Mouse (Mus musculus): ENCODE measurements around the gene 4933402J07Rik.

The 4933402J07Rik gene

DNA sequence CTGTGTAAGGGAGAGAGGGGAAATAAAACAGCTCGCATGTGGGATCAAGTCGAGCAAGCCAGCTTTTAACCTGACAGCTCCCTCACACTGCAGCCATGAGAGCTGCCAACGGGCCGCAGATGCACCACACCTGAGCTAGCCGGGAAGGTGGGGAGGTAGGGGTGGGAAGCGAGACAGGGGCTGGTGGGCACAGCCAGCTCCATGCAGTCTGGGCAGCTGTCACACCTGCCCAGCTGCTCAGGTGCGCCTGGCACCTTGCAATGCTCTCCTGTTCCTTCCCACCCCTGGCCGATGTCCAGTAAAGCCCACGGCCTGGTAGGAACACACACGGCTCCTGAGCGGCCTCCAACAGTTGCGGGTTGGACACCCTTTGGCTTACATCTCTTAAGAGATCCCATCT is 57.5 kb downstream of the 4933402J07Rik start:
- DNase-seq (ENCODE audit: low spot score in 2 of 2) = no peak

DNA sequence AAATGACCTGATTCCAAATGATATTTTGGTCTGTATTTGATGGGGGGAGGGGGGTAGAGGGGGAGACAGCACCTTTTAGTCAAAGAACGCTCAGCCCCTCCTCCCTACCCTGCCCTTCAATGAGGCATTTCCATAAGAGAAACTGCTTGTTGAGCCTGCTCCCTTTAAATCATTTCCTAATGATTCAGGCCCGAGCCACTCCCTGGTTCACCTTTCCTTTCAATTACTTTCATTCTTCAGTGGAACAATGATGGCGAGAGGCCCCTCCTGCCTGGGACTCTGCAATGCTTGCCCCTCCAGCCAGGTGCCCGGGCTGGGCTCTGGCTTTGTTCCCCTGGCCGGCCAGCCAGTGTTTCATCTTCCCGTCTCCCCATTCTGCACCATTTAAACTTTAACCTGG is 66.0 kb downstream of the 4933402J07Rik start:
- DNase-seq (ENCODE audit: low spot score in 2 of 2) = no peak

DNA sequence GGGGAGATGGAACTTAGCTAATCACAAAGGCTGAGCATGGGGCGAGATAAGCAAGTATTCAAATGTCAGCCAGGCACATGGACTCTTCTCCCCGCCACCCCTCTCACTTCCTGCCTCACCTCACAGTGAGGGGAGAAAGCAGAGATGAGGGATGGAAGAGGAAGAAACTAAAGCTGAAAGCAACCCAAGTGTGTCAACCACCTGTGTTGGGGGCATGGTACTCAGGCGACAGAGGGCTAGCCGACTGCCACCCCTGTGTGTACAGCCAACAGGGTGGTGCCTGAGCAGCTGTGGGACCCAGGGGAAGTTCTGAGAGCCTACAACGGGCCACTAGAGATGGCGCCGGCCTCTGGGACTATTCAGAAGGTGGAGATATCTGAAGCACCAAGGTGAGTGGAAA is 68.1 kb downstream of the 4933402J07Rik start:
- no peak for DNase-seq (ENCODE audit: low spot score in 2 of 2)

DNA sequence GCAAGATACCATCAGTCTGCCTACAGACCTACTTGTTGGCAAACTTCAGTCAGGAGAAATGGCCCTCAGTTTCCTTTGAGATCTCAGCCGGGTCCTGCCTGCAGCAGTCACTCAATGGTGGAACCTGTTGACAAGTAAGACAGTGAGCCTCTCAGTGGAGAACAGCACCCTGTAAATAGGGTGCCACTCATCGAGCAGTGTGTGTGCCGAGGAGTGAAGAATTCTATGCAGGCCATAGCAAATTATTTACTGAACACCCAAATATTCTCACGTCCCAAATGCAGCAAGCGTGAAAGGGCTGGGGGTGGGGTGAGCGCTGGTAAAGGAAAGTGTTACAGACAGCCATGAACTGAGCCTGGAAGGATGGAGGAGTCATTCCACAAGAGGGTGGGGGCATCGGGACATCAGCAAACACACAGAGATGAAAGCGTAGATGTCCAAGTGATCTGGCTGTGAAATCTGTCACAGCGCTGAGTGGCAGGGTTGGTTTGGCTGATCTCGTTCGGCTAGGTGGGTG is 72.6 kb downstream of the 4933402J07Rik start:
- DNase-seq (ENCODE audit: low spot score in 2 of 2) = no peak
